Mouse (Mus musculus): Measurements from ENCODE around the gene Cdr2. TPM values are rescaled to one million over a fixed set of nuclear protein-coding genes. Genes with fewer than 3 reads are reported as not detected.
"Not testable (repeated sequence)": the region's sequence is repeated elsewhere in the genome, so short reads cannot be mapped to it uniquely, and the experiment has no call there.

Gene Cdr2
- polyA plus RNA-seq, 1 experiment from 2014 or later, result 13.2 TPM

GRCm38 (mm10) chr7:120910172-120910571, 71.9 kb downstream of the Cdr2 start:
- not testable (repeated sequence) for H3K27ac ChIP-seq (ENCODE audit: low read length); H3K9me3 ChIP-seq (ENCODE audit: control insufficient read depth, low read depth, low read length); H3K27me3 ChIP-seq (ENCODE audit: control insufficient read depth, insufficient read depth, low read length); H3K4me1 ChIP-seq (ENCODE audit: control insufficient read depth, insufficient read depth, low read length); ATAC-seq (ENCODE audit: insufficient number of reproducible peaks, insufficient read depth, low FRiP score, low read depth); H3K4me3 ChIP-seq (ENCODE audit: low read depth, low read length); H3K36me3 ChIP-seq (ENCODE audit: control insufficient read depth, insufficient read depth, low read length); H3K4me2 ChIP-seq (replicated peaks; ENCODE audit: low read depth, low read length); H3K9ac ChIP-seq (replicated peaks; ENCODE audit: low read depth, low read length)
- WGBS, result 78% methylated on average over 3 of the region's 3 CpGs

Other genes starting within 250 kb of the Cdr2 start
- 0.27 and 0.41 TPM in 2 replicates for gene Vwa3a, start 243.0 kb downstream of the Cdr2 start, polyA plus RNA-seq (2014; fragmentation: Nextera tagmentation; extraction: Ambion mirVana)
- gene Gm5737, start 169.9 kb downstream of the Cdr2 start, polyA plus RNA-seq (2014; fragmentation: Nextera tagmentation; extraction: Ambion mirVana), result not detected in 2 replicates
- 21.1 and 23.0 TPM in 2 replicates for gene Eef2k, start 139.5 kb downstream of the Cdr2 start, polyA plus RNA-seq (2014; fragmentation: Nextera tagmentation; extraction: Ambion mirVana)
- gene Polr3e, start 64.6 kb downstream of the Cdr2 start, polyA plus RNA-seq (2014; fragmentation: Nextera tagmentation; extraction: Ambion mirVana), result 26.3 and 28.0 TPM in 2 replicates
- 0.32 TPM in 1 of 2 replicates, not detected in the other for gene Mfsd13b, start 197 bp upstream of the Cdr2 start, polyA plus RNA-seq (2014; fragmentation: Nextera tagmentation; extraction: Ambion mirVana)
- 163 and 170 TPM in 2 replicates for gene Mettl9, start 52.1 kb upstream of the Cdr2 start, polyA plus RNA-seq (2014; fragmentation: Nextera tagmentation; extraction: Ambion mirVana)
- gene Igsf6, start 92.3 kb upstream of the Cdr2 start, polyA plus RNA-seq (2014; fragmentation: Nextera tagmentation; extraction: Ambion mirVana), result 1.7 and 2.9 TPM in 2 replicates
- 0.10 and 0.17 TPM in 2 replicates for gene Otoa, start 99.3 kb upstream of the Cdr2 start, polyA plus RNA-seq (2014; fragmentation: Nextera tagmentation; extraction: Ambion mirVana)